Mouse (Mus musculus) E14TG2a.4 (cell line): ENCODE data around the gene Zfp648.

Source experiments
- H3K27me3 ChIP-seq: 2 replicates; pipeline ENCODE4 v1.6.1; 2014; ENCODE audit warnings: low read length, control low read depth; ENCODE audit not compliant: insufficient read depth
- H3K36me3 ChIP-seq: 2 replicates; pipeline ENCODE4 v1.6.1; 2014; ENCODE audit warnings: low read length, control low read depth; ENCODE audit not compliant: insufficient read depth
- H3K4me1 ChIP-seq: replicated peaks from 2 replicates; pipeline ENCODE4 v1.6.1; 2014; ENCODE audit warnings: low read depth, low read length, control low read depth
- H3K4me3 ChIP-seq: replicated peaks from 2 replicates; pipeline ENCODE4 v1.5.1; 2014; ENCODE audit warnings: mild to moderate bottlenecking, low read length
- H3K9me3 ChIP-seq: 2 replicates; pipeline ENCODE4 v1.6.1; 2014; ENCODE audit warnings: low read length, control low read depth
- CTCF ChIP-seq: conservative IDR thresholded peaks from 2 replicates; pipeline ENCODE4 v1.5.1; 2014; ENCODE audit warnings: low read length
- NANOG ChIP-seq: IDR thresholded peaks from 2 replicates; pipeline ENCODE4 v1.6.1; 2014; ENCODE audit warnings: borderline replicate concordance, low read length, mixed read lengths
- POU5F1 ChIP-seq: IDR thresholded peaks from 2 replicates; pipeline ENCODE4 v1.6.1; 2014; ENCODE audit warnings: low read length, borderline replicate concordance

Gene Zfp648

DNA sequence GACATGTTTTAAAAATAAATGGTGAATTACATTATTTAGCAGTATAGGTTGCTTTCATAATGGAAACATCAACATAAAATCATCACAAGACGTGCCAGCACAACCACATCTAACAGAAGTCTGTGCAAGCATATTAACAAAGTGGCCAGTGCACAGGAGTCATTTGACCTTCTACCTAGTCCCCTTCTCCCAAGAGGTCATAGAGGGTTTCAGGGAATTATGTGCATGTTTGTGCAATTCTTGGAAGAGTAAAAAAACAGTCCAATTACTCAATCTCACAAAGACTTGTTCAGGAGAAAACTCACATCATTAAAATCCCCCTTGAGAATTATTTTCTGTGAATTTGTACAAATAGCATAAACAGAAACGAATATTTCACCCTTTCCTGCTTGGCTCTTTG, 50.2 kb downstream of the Zfp648 start:
- H3K4me1 ChIP-seq = peaks cover 5% of the 10 kb centered on the region
- no peaks in the 10 kb centered on the region for H3K9me3 ChIP-seq
- H3K27me3 ChIP-seq = no peaks in the 10 kb centered on the region
- no peak overlapping the region for H3K4me3 ChIP-seq
- TF ChIP-seq NANOG (no peak), CTCF (no peak), POU5F1 (no peak)
- H3K36me3 ChIP-seq = no peaks in the 10 kb centered on the region

DNA sequence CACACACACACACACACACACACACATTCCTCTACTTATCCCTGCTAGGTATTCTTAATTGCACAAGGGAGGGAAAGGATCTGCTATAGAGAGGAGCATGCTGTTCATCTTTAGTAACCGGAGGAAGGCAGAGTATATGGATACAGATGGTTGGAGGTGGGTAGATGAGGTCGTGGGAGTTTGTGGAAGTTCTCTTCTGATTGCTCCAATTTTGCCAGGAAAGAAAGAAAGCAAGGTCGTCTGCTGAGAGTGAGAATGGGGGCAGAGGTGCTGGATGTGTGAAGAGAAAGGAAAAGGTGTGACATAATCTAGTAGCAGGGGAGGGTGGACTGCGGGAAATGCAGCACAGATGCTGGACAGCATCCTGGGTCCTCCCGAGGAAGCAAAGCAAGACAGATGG, 51.8 kb downstream of the Zfp648 start:
- Histone ChIP-seq H3K4me3 (no peak overlapping the region), H3K27me3 (no peaks in the 10 kb centered on the region), H3K36me3 (no peaks in the 10 kb centered on the region), H3K4me1 (peaks cover 7% of the 10 kb centered on the region), H3K9me3 (no peaks in the 10 kb centered on the region)
- TF ChIP-seq NANOG (no peak), POU5F1 (no peak), CTCF (no peak)
